Mouse (Mus musculus) ES-E14 (cell line): ENCODE measurements at regions not wholly inside any gene's neighbourhood (a gene's known extent, or its start where the extent isn't known, plus 50 kb on each side); places are given as distances from the start of the nearest gene placed in this dataset.

Experiments
- DNase-seq: peaks from one replicate; pipeline ENCODE4 v3.0.0-alpha.2; 2013; ENCODE audit warnings: low read depth, low spot score
- H3K27ac ChIP-seq: 2 replicates; pipeline ENCODE4 v1.5.1; 2012; ENCODE audit warnings: low read depth, mild to moderate bottlenecking, low read length, moderate library complexity, mixed read lengths; ENCODE audit not compliant: poor library complexity, insufficient read depth, severe bottlenecking
- H3K36me3 ChIP-seq: 2 replicates; pipeline ENCODE4 v1.6.1; 2012; ENCODE audit warnings: mild to moderate bottlenecking, low read length, moderate library complexity, mixed read lengths; ENCODE audit not compliant: control insufficient read depth, poor library complexity, insufficient read depth, severe bottlenecking
- H3K4me1 ChIP-seq, 2 experiments: fragments of 150-350 bp in 1 of 2; sonication (generic) in 1 of 2; 2 replicates each; pipeline ENCODE4 v1.6.1; 2012; ENCODE audit warnings: low read length in 2 of 2, mild to moderate bottlenecking in 1 of 2, mixed read lengths in 1 of 2; ENCODE audit not compliant: control insufficient read depth in 2 of 2, insufficient read depth in 2 of 2, poor library complexity in 1 of 2
- H3K4me3 ChIP-seq, 2 experiments: fragments of 150-350 bp in 1 of 2; sonication (generic) in 1 of 2; 2 replicates each; pipeline ENCODE4 v1.5.1; 2012; ENCODE audit warnings: low read length in 2 of 2, low read depth in 1 of 2, mild to moderate bottlenecking in 1 of 2, mixed read lengths in 1 of 2; ENCODE audit not compliant: insufficient read depth in 1 of 2, poor library complexity in 1 of 2, severe bottlenecking in 1 of 2
- H3K9ac ChIP-seq: 2 replicates; pipeline ENCODE4 v1.6.1; 2012; ENCODE audit warnings: low read depth, mild to moderate bottlenecking, low read length, mixed read lengths; ENCODE audit not compliant: poor library complexity, insufficient read depth, severe bottlenecking
- H3K9me3 ChIP-seq: fragments of 150-350 bp; sonication (generic); 2 replicates; pipeline ENCODE4 v1.6.1; 2012; ENCODE audit warnings: low read depth, mild to moderate bottlenecking, low read length; ENCODE audit not compliant: control insufficient read depth, insufficient read depth
- CHD2 ChIP-seq: IDR thresholded peaks from 2 replicates; pipeline ENCODE4 v1.6.1; 2014; ENCODE audit warnings: mild to moderate bottlenecking, low read depth, low read length, inconsistent platforms
- HCFC1 ChIP-seq: IDR thresholded peaks from 2 replicates; pipeline ENCODE4 v1.6.1; 2012; ENCODE audit warnings: low read length, inconsistent platforms, borderline replicate concordance; ENCODE audit not compliant: insufficient read depth
- MAFK ChIP-seq: IDR thresholded peaks from 2 replicates; pipeline ENCODE4 v1.6.1; 2014; ENCODE audit warnings: mild to moderate bottlenecking, low read depth, low read length, inconsistent platforms; ENCODE audit not compliant: insufficient read depth
- ZC3H11A ChIP-seq: IDR thresholded peaks from 2 replicates; pipeline ENCODE4 v1.6.1; 2012; ENCODE audit warnings: low read depth, mild to moderate bottlenecking, inconsistent platforms, low read length, borderline replicate concordance
- ZNF384 ChIP-seq: IDR thresholded peaks from 2 replicates; pipeline ENCODE4 v1.6.1; 2012; ENCODE audit warnings: low read depth, low read length, inconsistent platforms
- in situ Hi-C, 2 experiments: fragments of 600-800 bp; cut with MboI; formaldehyde crosslinking; loops; one replicate each; pipeline ENCODE4 v1.15.1; 2025; ENCODE audit warnings: low sequenced_read_pairs in 2 of 2, inconsistent platforms in 1 of 2; ENCODE audit not compliant: unreplicated experiment in 2 of 2

DNA sequence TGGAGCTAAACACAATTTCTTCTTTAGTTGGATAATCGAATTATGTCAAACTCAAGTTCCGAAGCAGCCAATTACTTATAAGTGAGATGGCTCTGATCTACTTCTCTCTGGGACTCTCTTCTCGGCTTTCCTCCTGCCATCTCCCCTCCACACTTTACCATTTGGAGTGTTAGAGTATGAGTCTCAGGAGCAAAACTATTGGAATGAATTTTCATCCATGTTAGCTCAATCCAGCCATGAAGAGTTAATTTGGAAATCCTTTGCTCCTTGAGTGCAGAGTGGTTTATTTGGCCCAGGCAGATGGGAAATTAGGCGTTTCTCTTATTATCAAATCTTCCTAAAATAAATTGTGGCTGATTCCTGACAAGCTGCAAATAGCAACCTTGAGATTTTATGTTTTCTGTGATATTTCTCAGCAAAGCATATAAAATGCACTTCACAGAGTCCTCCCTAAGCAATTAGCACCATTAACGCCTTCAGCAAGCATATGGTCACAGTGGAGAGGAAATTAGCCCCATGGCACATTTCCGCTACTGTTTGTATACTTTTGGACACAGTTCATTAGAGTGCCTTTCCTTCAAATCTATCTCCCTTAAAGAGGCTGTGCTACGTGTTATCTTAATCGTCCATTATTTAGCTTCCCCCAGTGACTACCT, 1189.1 kb downstream of the Fam181b start:
- Histone ChIP-seq H3K4me1 (no peaks in the 10 kb centered on the region), H3K27ac (no peak overlapping the region), H3K9ac (no peak overlapping the region), H3K4me3 (no peak overlapping the region), H3K9me3 (no peaks in the 10 kb centered on the region), H3K36me3 (no peaks in the 10 kb centered on the region)
- DNase-seq: no peak
- in situ Hi-C loops: no loop called here
- no peak for TF ChIP-seq HCFC1
- no peak for TF ChIP-seq CHD2
- no peak for TF ChIP-seq ZNF384
- no peak for TF ChIP-seq ZC3H11A
- TF ChIP-seq MAFK: no peak

DNA sequence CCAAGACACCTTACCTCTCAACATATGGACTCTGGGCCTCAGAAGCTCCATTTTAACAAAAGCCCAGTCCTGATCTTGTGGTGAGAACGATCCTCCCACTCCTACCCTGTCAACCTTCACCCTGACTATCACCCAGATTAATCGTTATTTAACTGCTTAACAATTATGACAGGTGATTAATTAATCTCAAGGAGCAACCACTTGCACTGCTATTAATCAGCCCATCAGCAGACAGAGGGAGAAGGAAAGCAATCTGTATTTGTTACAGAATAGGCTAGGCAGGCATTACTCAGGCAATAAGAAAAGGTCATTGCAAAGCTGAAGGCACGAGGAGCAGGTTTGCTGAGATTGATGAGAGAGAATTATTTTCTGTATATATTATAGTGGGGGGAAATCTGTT, 1201.9 kb downstream of the Fam181b start:
- Histone ChIP-seq H3K36me3 (no peaks in the 10 kb centered on the region), H3K4me3 (no peak overlapping the region), H3K27ac (no peak overlapping the region), H3K9me3 (no peaks in the 10 kb centered on the region), H3K9ac (no peak overlapping the region), H3K4me1 (no peaks in the 10 kb centered on the region)
- TF ChIP-seq CHD2 (no peak), ZNF384 (no peak), ZC3H11A (no peak), HCFC1 (no peak), MAFK (no peak)
- in situ Hi-C loops: no loop called here
- DNase-seq: no peak

DNA sequence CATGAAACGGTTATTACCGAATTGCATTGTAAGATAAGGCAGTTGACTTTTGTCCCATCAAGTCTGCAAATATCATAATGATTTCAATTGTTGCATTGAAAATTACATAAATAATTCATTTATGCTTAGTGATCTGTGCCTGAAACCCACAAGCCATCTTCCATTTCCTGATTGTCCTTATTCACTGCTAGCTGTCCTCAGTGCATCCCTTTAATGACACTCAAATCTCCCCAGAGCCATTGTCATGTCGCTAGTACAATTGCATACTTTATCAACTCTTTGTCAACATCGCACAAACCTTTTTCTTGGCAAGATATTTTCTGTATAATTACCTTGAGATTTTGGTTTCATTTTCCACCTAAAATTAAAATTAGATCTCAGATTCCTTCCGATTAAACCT, 1202.3 kb downstream of the Fam181b start:
- no peaks in the 10 kb centered on the region for H3K9me3 ChIP-seq
- H3K27ac ChIP-seq: no peak overlapping the region
- H3K9ac ChIP-seq: no peak overlapping the region
- TF ChIP-seq CHD2 (no peak), MAFK (no peak), ZNF384 (no peak), HCFC1 (no peak), ZC3H11A (no peak)
- no peaks in the 10 kb centered on the region for H3K4me1 ChIP-seq
- H3K36me3 ChIP-seq: no peaks in the 10 kb centered on the region
- H3K4me3 ChIP-seq: no peak overlapping the region
- in situ Hi-C loops: no loop called here
- no peak for DNase-seq

DNA sequence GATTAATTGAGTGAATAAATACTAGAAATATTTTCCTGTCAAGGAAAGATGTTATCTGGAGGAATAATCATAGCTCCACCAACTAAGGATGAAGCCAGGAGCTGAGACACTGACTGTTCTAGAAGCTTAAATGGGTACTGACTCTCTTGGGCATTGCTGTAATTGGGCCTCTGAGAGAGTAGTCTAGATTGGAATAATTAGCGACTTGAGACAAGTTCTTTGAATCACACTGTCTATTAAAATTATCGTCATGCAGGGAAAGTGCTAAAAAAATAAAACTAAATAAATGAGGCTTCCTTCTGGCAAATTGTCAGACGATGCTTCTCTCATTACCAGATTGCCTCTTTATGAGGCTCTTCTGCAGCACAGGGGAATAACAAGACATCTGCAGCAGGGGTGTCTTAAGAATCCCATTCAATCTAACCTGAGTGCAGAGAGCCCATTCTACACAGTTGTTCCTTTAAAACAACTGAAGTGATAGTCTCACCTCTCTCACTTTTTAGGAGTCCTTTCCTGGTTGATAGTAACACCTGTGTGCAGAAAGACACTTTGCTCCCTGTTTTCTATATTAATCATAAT, 1203.5 kb downstream of the Fam181b start:
- H3K9me3 ChIP-seq: no peaks in the 10 kb centered on the region
- H3K4me3 ChIP-seq: no peak overlapping the region
- in situ Hi-C loops: no loop called here
- no peak overlapping the region for H3K27ac ChIP-seq
- H3K4me1 ChIP-seq: no peaks in the 10 kb centered on the region
- no peak for DNase-seq
- H3K9ac ChIP-seq: no peak overlapping the region
- H3K36me3 ChIP-seq: no peaks in the 10 kb centered on the region
- no peak for TF ChIP-seq CHD2
- TF ChIP-seq MAFK: no peak
- no peak for TF ChIP-seq ZNF384
- TF ChIP-seq ZC3H11A: no peak
- no peak for TF ChIP-seq HCFC1

DNA sequence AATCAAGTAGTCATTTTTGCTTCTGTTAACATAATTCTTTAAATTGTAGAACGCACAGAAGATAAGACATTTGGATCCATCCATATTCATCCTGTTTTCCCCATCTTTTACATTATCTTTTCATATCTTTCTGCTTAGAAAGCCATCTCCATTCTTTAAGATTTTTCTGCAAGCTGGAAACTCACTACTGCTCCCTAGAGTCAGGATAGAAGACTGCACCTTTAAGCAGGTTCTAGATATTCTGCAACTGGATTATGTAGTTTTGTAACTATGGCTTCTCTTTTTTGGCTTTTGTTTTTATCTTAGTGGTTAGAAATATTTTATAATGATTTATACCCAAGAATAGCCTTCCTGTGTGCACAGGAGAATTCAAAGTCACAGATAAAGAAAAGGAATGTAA, 1225.9 kb downstream of the Fam181b start:
- in situ Hi-C loops: no loop called here
- H3K36me3 ChIP-seq: no peaks in the 10 kb centered on the region
- DNase-seq: peak; percentile 8
- no peaks in the 10 kb centered on the region for H3K4me1 ChIP-seq
- no peak overlapping the region for H3K27ac ChIP-seq
- H3K9me3 ChIP-seq: no peaks in the 10 kb centered on the region
- TF ChIP-seq MAFK (no peak), ZNF384 (no peak), ZC3H11A (no peak), HCFC1 (no peak), CHD2 (no peak)
- H3K9ac ChIP-seq: no peak overlapping the region
- no peak overlapping the region for H3K4me3 ChIP-seq
